Mouse (Mus musculus) hindbrain, postnatal 0 days (tissue): Measurements from ENCODE around the gene Gm43517. TPM values are rescaled to one million over a fixed set of nuclear protein-coding genes. Genes with fewer than 3 reads are reported as not detected.

Experiments used
- ATAC-seq: fragments of 200-750 bp; cut with Nextera tagmentation; 2 replicates; pipeline ENCODE4 v1.8.0; 2017; ENCODE audit warnings: mild to moderate bottlenecking, moderate TSS enrichment, moderate library complexity
- DNase-seq: peaks from one replicate; pipeline ENCODE4 v3.0.0-alpha.2; 2015; ENCODE audit warnings: low spot score
- H3K27ac ChIP-seq: fragments of 300-500 bp; sonication (generic); 2 replicates; pipeline ENCODE4 v1.5.1; 2014; ENCODE audit warnings: mild to moderate bottlenecking
- H3K27me3 ChIP-seq: fragments of 300-500 bp; sonication (generic); 2 replicates; pipeline ENCODE4 v1.6.1; 2014; ENCODE audit warnings: low read length, mixed read lengths; ENCODE audit not compliant: insufficient read depth
- H3K36me3 ChIP-seq: fragments of 300-500 bp; sonication (generic); 2 replicates; pipeline ENCODE4 v1.6.1; 2014; ENCODE audit warnings: low read length, mixed read lengths; ENCODE audit not compliant: insufficient read depth
- H3K4me1 ChIP-seq: fragments of 300-500 bp; sonication (generic); 2 replicates; pipeline ENCODE4 v1.6.1; 2014; ENCODE audit warnings: antibody characterized with exemption, low read length, mixed read lengths; ENCODE audit not compliant: insufficient read depth
- H3K4me2 ChIP-seq: fragments of 300-500 bp; sonication (generic); 2 replicates; pipeline ENCODE4 v1.6.1; 2014; ENCODE audit warnings: low read depth, mild to moderate bottlenecking, low read length, moderate library complexity, mixed read lengths
- H3K4me3 ChIP-seq: fragments of 300-500 bp; sonication (generic); 2 replicates; pipeline ENCODE4 v1.5.1; 2014; ENCODE audit warnings: low read length
- H3K9ac ChIP-seq: fragments of 300-500 bp; sonication (generic); replicated peaks from 2 replicates; pipeline ENCODE4 v1.6.1; 2014; ENCODE audit warnings: mild to moderate bottlenecking, low read length, moderate library complexity, mixed read lengths
- H3K9me3 ChIP-seq: fragments of 300-500 bp; sonication (generic); 2 replicates; pipeline ENCODE4 v1.6.1; 2016; ENCODE audit warnings: low read length, mixed read lengths
- CTCF ChIP-seq: IDR thresholded peaks from 2 replicates; pipeline ENCODE4 v1.5.1; 2016; ENCODE audit warnings: antibody characterized with exemption, control low read depth, low read depth
- WGBS: fragments of 180-500 bp; shearing (Covaris S2); extraction: QIAGEN DNeasy Blood & Tissue Kit; methylation state at CpG from one replicate; pipeline ENCODE4 v1.1.7; 2014; 5-methylcytosine and 5-hydroxymethylcytosine counted together
- polyA plus RNA-seq: library from polyadenylated mRNA; unstranded; fragments of >200 nt; fragmentation: Nextera tagmentation; extraction: Ambion mirVana; gene quantifications from 2 replicates; pipeline ENCODE4 v1.2.1, GENCODE M21; 2015
- total RNA-seq: library from RNA; depleted of rRNA; stranded (reverse); fragments of >200 nt; gene quantifications from 2 replicates; pipeline ENCODE4 v1.2.3, GENCODE M21; 2014

Gene Gm43517
- total and polyA plus RNA-seq, 2 experiments from 2014 or later, result not detected

DNA sequence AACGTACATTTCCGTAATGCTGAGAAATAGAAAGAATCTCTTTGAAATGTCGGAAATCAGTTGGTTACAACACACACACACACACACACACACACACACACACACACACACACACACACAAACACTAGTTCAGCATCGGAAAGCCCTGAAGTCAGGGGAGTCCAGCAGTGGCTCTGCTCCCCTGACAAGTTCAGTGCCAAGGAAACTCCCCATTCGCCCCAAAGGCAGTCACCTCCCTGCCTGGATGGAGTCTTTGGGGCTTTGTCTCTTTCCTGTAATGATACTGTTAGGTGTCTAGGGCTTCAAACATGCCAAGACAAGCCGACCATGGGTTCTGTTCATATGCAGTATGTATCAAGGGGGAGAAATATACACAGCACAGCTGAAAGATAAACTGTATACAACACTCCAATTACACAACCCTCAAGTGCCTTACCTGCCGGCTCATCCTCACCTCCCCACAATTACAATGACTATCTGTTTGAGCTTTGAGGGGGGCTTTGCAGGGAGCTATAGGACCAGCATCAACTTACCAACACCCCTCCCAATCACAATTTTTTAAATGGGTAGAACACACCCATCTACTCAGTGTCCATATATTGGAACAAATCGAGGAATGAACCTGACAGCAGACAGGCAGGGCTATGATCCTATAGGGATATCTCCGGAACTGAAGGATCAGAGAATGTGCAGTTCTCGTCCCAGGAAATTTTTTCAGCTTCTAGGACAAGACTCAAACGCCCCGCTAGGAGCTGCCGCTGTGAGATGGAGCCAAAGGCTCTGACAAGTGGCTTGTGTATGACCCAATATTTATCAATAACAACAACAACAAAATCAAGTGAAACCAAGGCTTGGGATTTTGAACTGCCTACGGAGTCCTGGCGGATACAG, 9.3 kb upstream of the Gm43517 start:
- H3K4me1 ChIP-seq, result no peaks in the 10 kb centered on the region
- no peak overlapping the region for H3K4me2 ChIP-seq
- no peak overlapping the region for H3K27ac ChIP-seq
- no peak overlapping the region for H3K4me3 ChIP-seq
- TF ChIP-seq CTCF, result no peak
- H3K27me3 ChIP-seq, result peaks cover 71% of the 10 kb centered on the region
- no peaks in the 10 kb centered on the region for H3K9me3 ChIP-seq
- no peaks in the 10 kb centered on the region for H3K36me3 ChIP-seq
- ATAC-seq (no peak), DNase-seq (no peak)
- WGBS, result 4% methylated on average over 15 of the region's 15 CpGs
- no peak overlapping the region for H3K9ac ChIP-seq

- Histone ChIP-seq H3K4me1 (no peaks in the 10 kb centered on the region), H3K27me3 (peaks cover 69% of the 10 kb centered on the region), H3K36me3 (no peaks in the 10 kb centered on the region), H3K4me2 (no peak overlapping the region), H3K9ac (no peak overlapping the region), H3K4me3 (no peak overlapping the region), H3K9me3 (no peaks in the 10 kb centered on the region), H3K27ac (no peak overlapping the region)
- DNase-seq (no peak), ATAC-seq (no peak)
- WGBS, result 3% methylated on average over 19 of the region's 19 CpGs
- TF ChIP-seq CTCF, result no peak
Observed at GRCm38 (mm10) chr12:49376318-49376992, 8.5 kb upstream of the Gm43517 start.

GRCm38 (mm10) chr12:49377281-49377970, 7.5 kb upstream of the Gm43517 start:
- no peak for ATAC-seq
- under 1% methylated on average over 15 of the region's 15 CpGs for WGBS
- Histone ChIP-seq H3K9ac (no peak overlapping the region), H3K9me3 (no peaks in the 10 kb centered on the region), H3K4me3 (no peak overlapping the region), H3K27ac (no peak overlapping the region), H3K36me3 (no peaks in the 10 kb centered on the region), H3K27me3 (peaks cover 76% of the 10 kb centered on the region), H3K4me2 (no peak overlapping the region), H3K4me1 (no peaks in the 10 kb centered on the region)
- DNase-seq, result no peak
- no peak for TF ChIP-seq CTCF

DNA sequence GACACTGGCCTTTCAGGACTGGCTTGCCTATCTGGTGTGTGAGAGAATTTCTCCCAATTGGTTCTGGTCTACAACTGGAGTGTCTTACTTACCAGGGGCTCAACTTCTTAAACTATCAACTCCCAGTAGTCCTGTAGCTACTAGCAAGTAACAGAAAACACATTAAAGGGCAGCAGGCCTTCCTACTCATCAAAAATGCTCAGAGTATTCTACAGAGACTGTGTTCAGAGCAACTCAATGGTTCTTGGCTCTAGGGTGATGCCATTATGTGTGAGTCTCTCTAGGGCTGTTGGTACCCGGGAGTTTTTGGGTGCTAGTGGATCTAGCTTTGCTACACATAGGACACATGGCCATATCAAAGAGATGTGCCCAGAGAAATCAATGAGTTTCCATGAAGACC, 6.1 kb upstream of the Gm43517 start:
- no peak for TF ChIP-seq CTCF
- Histone ChIP-seq H3K9me3 (no peaks in the 10 kb centered on the region), H3K36me3 (no peaks in the 10 kb centered on the region), H3K4me1 (no peaks in the 10 kb centered on the region), H3K4me3 (no peak overlapping the region), H3K27ac (no peak overlapping the region), H3K27me3 (peaks cover 67% of the 10 kb centered on the region), H3K9ac (no peak overlapping the region), H3K4me2 (no peak overlapping the region)
- 4% methylated on average over 1 of the region's 1 CpGs for WGBS
- ATAC-seq, result no peak
- DNase-seq, result no peak

- H3K9me3 ChIP-seq, result no peaks in the 10 kb centered on the region
- no peak overlapping the region for H3K4me3 ChIP-seq
- TF ChIP-seq CTCF, result no peak
- H3K4me2 ChIP-seq, result no peak overlapping the region
- H3K9ac ChIP-seq, result no peak overlapping the region
- WGBS, result 5% methylated on average over 11 of the region's 11 CpGs
- peaks cover 67% of the 10 kb centered on the region for H3K27me3 ChIP-seq
- H3K4me1 ChIP-seq, result no peaks in the 10 kb centered on the region
- H3K36me3 ChIP-seq, result no peaks in the 10 kb centered on the region
- H3K27ac ChIP-seq, result no peak overlapping the region
- DNase-seq (no peak), ATAC-seq (no peak)
Observed at GRCm38 (mm10) chr12:49379446-49379845, 5.5 kb upstream of the Gm43517 start.

GRCm38 (mm10) chr12:49380442-49380841, 4.5 kb upstream of the Gm43517 start:
- no peaks in the 10 kb centered on the region for H3K9me3 ChIP-seq
- peaks cover 74% of the 10 kb centered on the region for H3K27me3 ChIP-seq
- H3K9ac ChIP-seq, result no peak overlapping the region
- no peaks in the 10 kb centered on the region for H3K36me3 ChIP-seq
- no peak overlapping the region for H3K27ac ChIP-seq
- no peak for DNase-seq
- TF ChIP-seq CTCF, result no peak
- no peak overlapping the region for H3K4me3 ChIP-seq
- no peak for ATAC-seq
- 2% methylated on average over 4 of the region's 4 CpGs for WGBS
- no peak overlapping the region for H3K4me2 ChIP-seq
- H3K4me1 ChIP-seq, result no peaks in the 10 kb centered on the region
